Mouse (Mus musculus) megakaryocyte, embryonic 14.5 days (primary cell): ENCODE data around the gene Socs2. TPM values are rescaled to one million over a fixed set of nuclear protein-coding genes. Genes with fewer than 3 reads are reported as not detected.

Source experiments
- H3K27me3 ChIP-seq: replicated peaks from 2 replicates; pipeline ENCODE3; 2012; ENCODE audit warnings: inconsistent platforms
- H3K36me3 ChIP-seq: replicated peaks from 2 replicates; pipeline ENCODE3; 2012; ENCODE audit warnings: low read length, inconsistent platforms, mixed read lengths
- H3K4me1 ChIP-seq: 2 replicates; pipeline ENCODE4 v1.6.1; 2012; ENCODE audit warnings: inconsistent platforms
- H3K4me3 ChIP-seq: replicated peaks from 2 replicates; pipeline ENCODE3; 2012; ENCODE audit warnings: moderate library complexity, mild to moderate bottlenecking, inconsistent platforms
- H3K9me3 ChIP-seq: 2 replicates; pipeline ENCODE4 v1.6.1; 2012; ENCODE audit warnings: inconsistent platforms
- FLI1 ChIP-seq: IDR thresholded peaks from 2 replicates; pipeline ENCODE4 v1.6.1; 2012; ENCODE audit warnings: low read length, inconsistent platforms, mixed read lengths
- GATA1 ChIP-seq: IDR thresholded peaks from 3 replicates; pipeline ENCODE4 v1.6.1; 2012; ENCODE audit warnings: mixed read lengths, low read length, inconsistent platforms, borderline replicate concordance
- polyA plus RNA-seq: library from polyadenylated mRNA; stranded (reverse); fragments of >175 nt; gene quantifications from 2 replicates; pipeline ENCODE4 v1.2.3, GENCODE M21; 2012; ENCODE audit warnings: low replicate concordance; ENCODE audit not compliant: insufficient read depth

The Socs2 gene
- polyA plus RNA-seq, 1 experiment, result 34.4 TPM

DNA sequence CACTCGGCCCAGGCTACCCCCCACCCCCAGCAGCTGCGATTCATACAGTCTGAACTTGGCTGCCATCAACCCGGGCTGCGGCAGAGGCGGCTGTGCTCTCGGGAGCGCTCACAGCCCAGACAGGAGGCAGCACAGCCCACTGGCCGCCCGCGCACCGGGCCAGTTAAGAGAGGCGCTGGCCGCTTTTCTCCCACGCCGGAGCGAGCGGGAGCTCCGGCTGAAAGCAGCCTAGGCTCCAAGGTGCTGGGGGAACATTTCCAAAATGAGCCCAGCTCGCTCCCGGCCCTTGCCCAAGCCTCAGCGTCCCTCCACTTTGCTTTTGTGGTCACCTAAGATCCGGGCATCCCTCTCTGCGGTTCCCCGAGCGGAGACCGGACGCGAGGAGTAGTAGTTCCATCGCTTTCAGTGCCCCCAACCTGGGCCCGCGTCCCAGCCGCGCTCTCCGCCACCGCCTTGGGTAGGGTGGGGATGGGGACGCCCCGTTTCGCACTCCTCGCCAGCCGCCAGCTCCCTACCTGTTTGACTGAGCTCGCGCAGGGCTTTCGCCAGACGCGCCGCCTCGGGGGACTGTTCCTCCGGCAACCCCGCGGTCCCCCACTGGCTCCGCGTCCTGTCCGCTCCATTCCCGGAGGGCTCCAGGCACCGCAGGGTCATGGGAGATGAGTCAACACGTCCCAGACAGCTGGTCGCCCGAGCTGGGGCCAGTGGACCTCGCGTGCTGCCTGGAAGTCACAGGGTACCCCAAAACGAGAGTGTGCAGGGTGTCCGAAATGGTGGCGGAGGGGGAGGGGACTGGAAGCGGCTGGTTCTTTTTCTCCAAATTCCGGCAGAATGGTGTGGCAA, 2.4 kb downstream of the Socs2 start:
- peak overlapping the region; percentile 92 for H3K4me3 ChIP-seq
- H3K36me3 ChIP-seq, result peaks cover 26% of the 10 kb centered on the region
- H3K27me3 ChIP-seq, result peaks cover 9% of the 10 kb centered on the region
- H3K4me1 ChIP-seq, result peaks cover 40% of the 10 kb centered on the region
- no peaks in the 10 kb centered on the region for H3K9me3 ChIP-seq
- TF ChIP-seq FLI1 (no peak), GATA1 (no peak)

- peaks cover 9% of the 10 kb centered on the region for H3K27me3 ChIP-seq
- no peaks in the 10 kb centered on the region for H3K9me3 ChIP-seq
- H3K4me3 ChIP-seq, result no peak overlapping the region
- TF ChIP-seq GATA1, result no peak
- TF ChIP-seq FLI1, result no peak
- peaks cover 30% of the 10 kb centered on the region for H3K4me1 ChIP-seq
- H3K36me3 ChIP-seq, result peaks cover 58% of the 10 kb centered on the region
These were observed 5.8 kb downstream of the Socs2 start for GRCm38 (mm10) chr10:95411139-95411538.

DNA sequence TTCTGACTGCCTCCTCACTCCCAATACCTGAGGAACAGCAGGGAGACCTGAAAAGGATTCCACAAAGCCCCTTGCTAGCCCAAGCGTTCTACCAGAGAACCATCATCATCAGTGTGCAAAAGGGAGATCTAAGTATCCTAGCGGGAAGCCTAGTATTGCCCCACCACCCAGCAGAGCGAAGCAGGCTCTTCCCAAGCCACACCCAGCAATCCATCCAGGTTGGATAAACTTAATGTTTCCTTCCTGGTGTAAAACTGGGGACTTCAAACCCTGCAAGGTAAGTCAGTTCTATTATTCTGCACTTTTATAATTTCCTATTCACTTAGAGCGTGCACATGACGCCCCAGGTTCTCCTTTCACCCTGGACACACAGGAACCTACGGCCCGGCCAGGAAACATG, 6.3 kb downstream of the Socs2 start:
- peaks cover 62% of the 10 kb centered on the region for H3K36me3 ChIP-seq
- peaks cover 28% of the 10 kb centered on the region for H3K4me1 ChIP-seq
- H3K27me3 ChIP-seq, result peaks cover 9% of the 10 kb centered on the region
- no peak for TF ChIP-seq GATA1
- TF ChIP-seq FLI1, result no peak
- no peak overlapping the region for H3K4me3 ChIP-seq
- H3K9me3 ChIP-seq, result no peaks in the 10 kb centered on the region

DNA sequence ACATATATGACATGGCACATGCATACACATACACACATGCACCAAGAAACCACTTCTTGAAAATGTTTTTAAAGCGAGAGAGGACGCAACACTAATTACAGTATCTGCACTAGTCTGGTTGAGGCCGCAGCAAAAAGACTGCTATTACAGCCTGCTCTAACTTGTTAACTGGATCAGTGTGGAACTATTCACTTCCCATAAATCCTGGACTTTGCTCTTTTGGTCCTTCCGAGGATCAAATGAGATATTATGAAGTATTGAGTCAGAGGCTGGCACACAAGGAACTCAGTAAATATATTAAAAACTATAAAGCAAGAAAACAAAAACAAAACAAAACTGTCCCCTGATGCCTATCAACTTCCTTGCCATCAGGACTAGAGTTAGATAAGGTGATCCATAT, 6.8 kb downstream of the Socs2 start:
- peaks cover 66% of the 10 kb centered on the region for H3K36me3 ChIP-seq

DNA sequence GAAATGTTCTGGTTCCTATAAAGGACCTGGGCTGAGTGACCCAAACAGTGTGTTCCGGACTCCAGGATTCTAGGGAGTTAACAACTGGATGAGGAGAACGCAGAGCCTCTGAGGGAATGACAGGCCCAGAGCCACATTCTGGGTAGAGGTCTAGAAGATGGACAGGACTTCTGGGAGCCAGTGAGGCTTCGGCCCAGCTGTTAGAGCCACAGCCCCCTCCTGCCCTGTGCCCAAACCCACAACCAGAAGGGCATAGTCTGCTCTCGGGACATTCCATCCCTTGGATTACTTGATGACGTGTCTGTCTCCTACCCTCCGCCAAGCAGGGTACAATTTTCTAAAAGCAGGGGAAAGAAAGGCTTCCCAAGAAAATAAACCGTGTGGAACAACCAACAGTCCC, 7.8 kb downstream of the Socs2 start:
- no peaks in the 10 kb centered on the region for H3K9me3 ChIP-seq
- H3K4me1 ChIP-seq, result peaks cover 13% of the 10 kb centered on the region
- no peak for TF ChIP-seq GATA1
- TF ChIP-seq FLI1, result no peak
- H3K4me3 ChIP-seq, result no peak overlapping the region
- H3K27me3 ChIP-seq, result peaks cover under 1% of the 10 kb centered on the region
- H3K36me3 ChIP-seq, result peaks cover 69% of the 10 kb centered on the region

More for the DNA sequence above, 6.8 kb downstream of the Socs2 start:
- Histone ChIP-seq H3K4me1 (peaks cover 23% of the 10 kb centered on the region), H3K4me3 (no peak overlapping the region), H3K9me3 (no peaks in the 10 kb centered on the region), H3K27me3 (peaks cover 7% of the 10 kb centered on the region)
- TF ChIP-seq GATA1 (no peak), FLI1 (no peak)

GRCm38 (mm10) chr10:95408487-95408886, 8.5 kb downstream of the Socs2 start:
- H3K36me3 ChIP-seq, result peaks cover 69% of the 10 kb centered on the region
- H3K4me3 ChIP-seq, result no peak overlapping the region
- no peaks in the 10 kb centered on the region for H3K9me3 ChIP-seq

GRCm38 (mm10) chr10:95407541-95408160, 9.3 kb downstream of the Socs2 start:
- TF ChIP-seq FLI1, result no peak
- TF ChIP-seq GATA1, result no peak
- Histone ChIP-seq H3K27me3 (no peaks in the 10 kb centered on the region), H3K4me1 (peaks cover 11% of the 10 kb centered on the region; the same call in 1 of the 2 replicates), H3K4me3 (no peak overlapping the region), H3K36me3 (peaks cover 74% of the 10 kb centered on the region), H3K9me3 (no peaks in the 10 kb centered on the region)

More at GRCm38 (mm10) chr10:95408487-95408886, 8.5 kb downstream of the Socs2 start:
- Histone ChIP-seq H3K4me1 (peaks cover 11% of the 10 kb centered on the region; the same call in 1 of the 2 replicates), H3K27me3 (no peaks in the 10 kb centered on the region)
- TF ChIP-seq FLI1 (no peak), GATA1 (no peak)

GRCm38 (mm10) chr10:95404774-95405173, 12.2 kb downstream of the Socs2 start:
- no peaks in the 10 kb centered on the region for H3K9me3 ChIP-seq
- H3K4me3 ChIP-seq, result no peak overlapping the region
- H3K4me1 ChIP-seq, result 0 out of 2 replicates have a peak, but pooled peaks cover 8% of the 10 kb centered on the region
- H3K36me3 ChIP-seq, result peaks cover 64% of the 10 kb centered on the region
- TF ChIP-seq FLI1, result no peak
- TF ChIP-seq GATA1, result no peak
- H3K27me3 ChIP-seq, result no peaks in the 10 kb centered on the region

- H3K4me1 ChIP-seq, result peaks cover 29% of the 10 kb centered on the region
- H3K4me3 ChIP-seq, result no peak overlapping the region
- TF ChIP-seq FLI1 (no peak), GATA1 (no peak)
- H3K27me3 ChIP-seq, result peaks cover 6% of the 10 kb centered on the region
- H3K36me3 ChIP-seq, result peaks cover 21% of the 10 kb centered on the region
- H3K9me3 ChIP-seq, result no peaks in the 10 kb centered on the region
These were observed 17.2 kb downstream of the Socs2 start for GRCm38 (mm10) chr10:95399689-95400354.

GRCm38 (mm10) chr10:95398489-95398888, 18.5 kb downstream of the Socs2 start:
- Histone ChIP-seq H3K36me3 (peaks cover 19% of the 10 kb centered on the region), H3K27me3 (peaks cover 6% of the 10 kb centered on the region), H3K9me3 (no peaks in the 10 kb centered on the region), H3K4me3 (peak overlapping the region; percentile 38), H3K4me1 (peaks cover 35% of the 10 kb centered on the region)
- TF ChIP-seq GATA1 (no peak), FLI1 (no peak)
